Mouse (Mus musculus) lung, postnatal 0 days (tissue): Measurements from ENCODE around the gene Ilf3.

Source experiments
- CTCF ChIP-seq: IDR thresholded peaks from 2 replicates; pipeline ENCODE4 v1.5.1; 2016; ENCODE audit warnings: antibody characterized with exemption, mild to moderate bottlenecking
- EP300 ChIP-seq: IDR thresholded peaks from 2 replicates; pipeline ENCODE4 v1.6.1; 2016; ENCODE audit warnings: antibody characterized with exemption, mild to moderate bottlenecking, control low read depth

GRCm38 (mm10) chr9:21428178-21428577 lies 60.5 kb downstream of the Ilf3 start:
- TF ChIP-seq CTCF (no peak), EP300 (no peak)
